Mouse (Mus musculus): ENCODE results near the gene Zfp951. TPM values are rescaled to one million over a fixed set of nuclear protein-coding genes. Genes with fewer than 3 reads are reported as not detected.

The Zfp951 gene
- total RNA-seq (2023; ENCODE audit: inconsistent age), result 6.5 to 9.5 TPM (median 8.8 TPM) in 4 replicates

DNA sequence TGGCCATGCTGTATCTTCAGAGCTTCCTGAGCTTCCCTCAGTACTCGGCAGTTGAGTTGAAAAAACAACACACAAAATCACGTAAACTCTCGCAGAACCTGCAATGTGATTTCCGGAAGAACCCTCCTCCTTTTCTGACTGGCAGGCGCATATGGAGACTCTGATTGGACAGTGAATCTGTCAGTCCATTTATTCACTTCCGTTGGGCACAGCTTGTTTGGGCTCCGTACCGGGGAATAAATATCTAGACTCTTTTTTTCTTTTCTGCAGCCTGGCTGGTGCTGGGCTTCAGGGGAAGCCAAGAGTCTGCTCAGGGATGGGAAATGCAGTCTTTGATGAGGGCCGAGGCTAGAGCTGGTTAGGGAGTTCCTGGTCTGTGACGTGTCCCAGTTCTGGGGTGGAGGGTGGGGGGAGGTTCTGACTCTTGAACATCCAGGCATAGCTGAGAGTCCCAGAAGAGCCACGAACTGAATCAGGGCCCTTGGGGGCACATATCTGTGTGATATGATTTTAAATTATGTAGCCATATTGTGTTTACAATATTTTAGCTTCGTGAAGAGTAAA, at the start of gene Zfp951:
Zfp951 (minus strand) TSS at position 109 of the 564 bp plus-strand sequence.

Other genes with a start within 250 kb of the Zfp951 start
- gene Abcg3, start 122.6 kb upstream of the Zfp951 start, total RNA-seq (2023; ENCODE audit: inconsistent age), result 9.1 to 10.0 TPM (median 9.4 TPM) in 4 replicates